Mouse (Mus musculus) G1E (cell line): ENCODE measurements around the gene Gpatch8.

Source experiments
- CTCF ChIP-seq: IDR thresholded peaks from 2 replicates; pipeline ENCODE4 v1.5.1; 2012; ENCODE audit warnings: low read depth, low read length, inconsistent platforms, mixed read lengths
- GATA1 ChIP-seq: IDR thresholded peaks from 2 replicates; pipeline ENCODE4 v1.6.1; 2012; ENCODE audit warnings: borderline replicate concordance, low read length, inconsistent platforms, mixed read lengths
- TAL1 ChIP-seq: conservative IDR thresholded peaks from 2 replicates; pipeline ENCODE4 v1.6.1; 2012; ENCODE audit warnings: low read depth, low read length, inconsistent platforms, mixed read lengths

DNA sequence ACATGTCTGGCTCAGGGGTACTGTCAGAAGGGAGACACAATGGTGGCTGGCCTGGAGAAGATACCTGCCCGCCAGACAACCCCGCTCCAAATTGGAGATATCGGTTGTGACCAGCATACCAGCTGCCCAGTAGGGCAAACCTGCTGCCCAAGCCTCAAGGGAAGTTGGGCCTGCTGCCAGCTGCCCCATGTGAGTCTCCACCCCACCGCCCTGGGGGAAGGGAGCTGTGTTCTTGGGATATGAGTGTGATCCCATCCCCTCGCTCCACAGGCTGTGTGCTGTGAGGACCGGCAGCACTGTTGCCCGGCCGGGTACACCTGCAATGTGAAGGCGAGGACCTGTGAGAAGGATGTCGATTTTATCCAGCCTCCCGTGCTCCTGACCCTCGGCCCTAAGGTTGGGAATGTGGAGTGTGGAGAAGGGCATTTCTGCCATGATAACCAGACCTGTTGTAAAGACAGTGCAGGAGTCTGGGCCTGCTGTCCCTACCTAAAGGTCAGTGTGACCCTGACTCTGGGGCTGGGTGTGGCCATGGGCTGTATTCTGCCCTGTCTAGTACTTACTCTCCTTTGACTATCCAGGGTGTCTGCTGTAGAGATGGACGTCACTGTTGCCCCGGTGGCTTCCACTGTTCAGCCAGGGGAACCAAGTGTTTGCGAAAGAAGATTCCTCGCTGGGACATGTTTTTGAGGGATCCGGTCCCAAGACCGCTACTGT, 120.3 kb downstream of the Gpatch8 start:
- no peak for TF ChIP-seq CTCF
- no peak for TF ChIP-seq GATA1
- TF ChIP-seq TAL1 = no peak
